Mouse (Mus musculus) adrenal gland, adult 18-20 months (tissue): ENCODE data around the gene Rhot1. TPM values are rescaled to one million over a fixed set of nuclear protein-coding genes. Genes with fewer than 3 reads are reported as not detected.

Source experiments
- DNase-seq, 2 experiments: peaks; one replicate each; pipeline ENCODE4 v3.0.0; 2021 to 2022; ENCODE audit warnings: low spot score in 2 of 2
- total RNA-seq, 2 experiments: library from RNA; stranded (reverse); gene quantifications; 1 replicate in 1 of 2; 2 replicates in 1 of 2; pipeline ENCODE4 v1.2.3; 2021

The Rhot1 gene
- total RNA-seq, 2 experiments from 2014 or later = 54.4 to 71.5 TPM

DNA sequence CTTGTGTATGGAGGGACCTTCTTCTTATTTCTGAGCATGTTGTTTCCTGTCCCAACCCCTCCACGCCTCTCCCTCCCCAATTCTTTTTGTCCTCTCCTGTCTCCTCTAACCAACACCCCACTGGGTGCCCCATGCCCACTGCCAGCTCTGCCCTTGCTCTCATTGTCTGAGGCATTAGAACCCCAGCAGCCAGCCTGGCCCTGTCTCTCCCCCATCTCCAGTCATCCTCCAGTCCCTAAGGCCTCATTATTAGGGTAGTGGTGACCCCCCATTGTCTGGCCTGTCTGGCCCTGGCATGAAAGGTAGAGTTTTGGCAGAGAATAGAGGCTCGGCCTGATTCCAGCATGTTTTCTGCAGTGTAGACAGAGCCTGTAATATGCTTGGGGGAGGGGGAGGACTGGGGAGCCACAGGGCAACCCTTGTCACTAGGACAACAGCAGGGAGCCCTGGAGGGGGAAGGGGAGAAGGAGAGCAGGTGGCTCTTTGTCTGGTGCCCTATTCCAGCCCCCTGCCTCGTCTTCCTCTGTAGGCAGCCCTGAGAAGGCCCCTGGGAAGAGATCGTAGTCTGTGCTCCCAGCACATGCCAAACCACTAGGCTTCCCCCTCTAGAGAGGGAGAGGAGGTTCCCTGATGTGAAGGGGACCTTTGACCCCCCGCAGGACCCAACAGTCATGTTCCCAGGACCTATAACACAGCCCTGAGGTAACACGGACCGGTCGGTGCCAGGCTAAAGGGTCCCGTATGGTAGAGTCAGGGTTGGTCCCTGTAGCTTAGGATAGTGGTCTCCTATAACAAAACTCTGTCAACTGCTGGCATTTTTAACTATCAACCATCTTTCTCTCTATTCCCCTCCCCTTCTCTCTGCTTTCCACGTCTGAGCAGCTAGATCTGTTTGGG lies 107.2 kb downstream of the Rhot1 start:
- DNase-seq = no peak

Other genes with a start within 250 kb of the Rhot1 start
- gene Utp6, start 246.6 kb upstream of the Rhot1 start, total RNA-seq = 10 to 100 TPM; 35.6 to 47.6 TPM
- gene Suz12, start 215.9 kb upstream of the Rhot1 start, total RNA-seq = 10 to 100 TPM; 33.5 to 44.0 TPM
- 10 to 100 TPM; 12.5 to 17.2 TPM for gene Crlf3, start 128.0 kb upstream of the Rhot1 start, total RNA-seq
- 1 to 10 TPM; 1.2 to 1.8 TPM for gene Atad5, start 119.6 kb upstream of the Rhot1 start, total RNA-seq
- gene Tefm, start 66.8 kb upstream of the Rhot1 start, total RNA-seq = 10 to 100 TPM; 13.6 to 15.5 TPM
- 10 to 100 TPM in 1 of 2 experiments, 1 to 10 TPM in 1; 9.6 to 11.1 TPM for gene Adap2, start 54.9 kb upstream of the Rhot1 start, total RNA-seq
- gene Rnf135, start 25.2 kb upstream of the Rhot1 start, total RNA-seq = 1 to 10 TPM; 5.9 to 9.1 TPM
- gene Rhbdl3, start 91.9 kb downstream of the Rhot1 start, total RNA-seq = 1 to 10 TPM; 2.5 to 3.8 TPM
- 10 to 100 TPM; 13.6 to 15.9 TPM for gene 5730455P16Rik, start 169.0 kb downstream of the Rhot1 start, total RNA-seq
- 100 to 1,000 TPM; 115 to 123 TPM for gene Zfp207, start 174.3 kb downstream of the Rhot1 start, total RNA-seq
- gene Psmd11, start 219.6 kb downstream of the Rhot1 start, total RNA-seq = 100 to 1,000 TPM; 142 to 151 TPM